Mouse (Mus musculus) c-Kit-positive CD71-positive TER-119-positive erythroid progenitor cells, embryonic 14.5 days (primary cell): ENCODE measurements around the gene Col18a1.

Experiments used
- DNase-seq: peaks from one replicate; pipeline ENCODE4 v3.0.0-alpha.2; 2013; ENCODE audit warnings: low spot score

Col18a1 gene

GRCm38 (mm10) chr10:77110010-77110409, 56.3 kb downstream of the Col18a1 start:
- no peak for DNase-seq

DNA sequence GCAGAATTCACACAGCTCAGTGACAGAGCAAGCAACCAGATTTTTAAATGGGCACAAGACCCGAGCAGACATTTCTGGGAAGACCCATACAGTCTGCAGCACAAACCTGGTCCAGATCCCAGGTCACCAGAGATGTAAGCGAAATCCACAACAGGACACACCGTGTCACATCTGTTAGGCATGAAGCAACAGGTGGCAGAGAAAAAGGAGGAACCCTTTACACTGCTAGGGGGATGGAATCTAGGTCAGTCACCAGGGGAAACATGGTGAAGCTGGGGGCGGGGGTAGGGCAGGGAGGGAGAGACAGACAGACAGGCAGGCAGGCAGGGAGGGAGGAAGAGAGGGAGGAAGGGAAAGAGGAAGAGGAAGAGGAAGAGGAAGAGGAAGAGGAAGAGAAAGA, 58.2 kb downstream of the Col18a1 start:
- no peak for DNase-seq

DNA sequence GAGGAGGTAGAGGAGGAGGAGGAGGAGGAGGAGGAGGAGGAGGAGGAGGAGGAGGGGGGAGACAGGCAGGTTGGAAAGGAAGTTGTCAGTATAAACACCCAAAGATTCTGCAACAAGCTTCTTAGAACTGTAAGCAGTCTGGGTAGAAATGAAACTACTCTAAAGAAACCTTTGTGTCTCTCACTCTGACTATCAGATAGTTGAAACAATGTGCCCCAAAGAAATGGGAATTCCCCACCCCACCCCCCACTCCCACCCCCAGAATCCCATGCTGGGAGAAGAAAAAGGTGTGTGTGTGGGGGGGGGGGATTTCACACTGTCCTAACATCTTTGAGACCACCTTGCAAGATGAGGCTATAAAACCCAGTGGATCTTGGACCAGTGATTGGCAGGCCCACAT, 62.0 kb downstream of the Col18a1 start:
- no peak for DNase-seq

DNA sequence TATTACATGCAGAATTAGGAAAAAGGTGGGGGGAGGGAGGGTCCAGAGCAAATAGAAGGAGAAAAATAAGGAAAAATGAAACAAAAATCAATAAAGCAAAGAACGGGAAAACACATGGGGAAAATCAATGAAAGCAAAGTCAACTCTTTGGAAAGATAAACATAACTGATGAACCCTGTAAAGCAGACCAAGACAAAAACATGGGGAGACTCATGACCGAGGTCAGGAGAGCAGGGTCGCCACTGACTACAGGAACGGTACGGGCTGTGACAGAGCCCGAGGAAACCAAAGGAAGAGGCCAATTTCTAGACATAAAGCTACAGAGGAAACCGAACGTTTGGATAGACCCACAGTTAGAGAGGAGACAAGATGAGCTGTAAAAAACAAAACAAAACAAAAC, 62.7 kb downstream of the Col18a1 start:
- no peak for DNase-seq

- DNase-seq: no peak
These were observed 66.6 kb downstream of the Col18a1 start for GRCm38 (mm10) chr10:77099777-77100176.

DNA sequence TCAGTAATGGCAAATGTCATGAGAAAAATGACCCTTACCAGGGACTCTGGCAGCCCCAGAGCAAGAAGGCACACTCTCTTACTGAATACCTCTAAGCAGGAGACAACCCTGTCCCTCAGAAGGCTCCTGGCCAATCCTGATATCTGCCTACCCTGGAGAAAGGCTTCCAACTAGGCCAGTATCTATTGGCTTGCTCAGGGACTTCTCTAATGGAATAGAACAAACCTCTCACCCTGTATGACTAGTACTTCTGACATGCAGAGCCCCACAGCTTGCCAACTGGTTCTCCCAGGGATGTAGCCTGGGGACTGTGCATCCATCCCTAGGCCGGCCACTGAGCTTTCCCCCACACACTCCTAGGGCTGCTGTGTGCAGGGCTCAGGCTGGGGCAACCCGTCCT, 67.7 kb downstream of the Col18a1 start:
- no peak for DNase-seq

GRCm38 (mm10) chr10:77097890-77098200, 68.5 kb downstream of the Col18a1 start:
- DNase-seq: no peak

- DNase-seq: no peak
These were observed 69.1 kb downstream of the Col18a1 start for GRCm38 (mm10) chr10:77097006-77097889.

GRCm38 (mm10) chr10:77095666-77096065, 70.7 kb downstream of the Col18a1 start:
- DNase-seq: no peak

GRCm38 (mm10) chr10:77093817-77094216, 72.5 kb downstream of the Col18a1 start:
- DNase-seq: no peak

GRCm38 (mm10) chr10:77091538-77092097, 74.7 kb downstream of the Col18a1 start:
- DNase-seq: no peak

DNA sequence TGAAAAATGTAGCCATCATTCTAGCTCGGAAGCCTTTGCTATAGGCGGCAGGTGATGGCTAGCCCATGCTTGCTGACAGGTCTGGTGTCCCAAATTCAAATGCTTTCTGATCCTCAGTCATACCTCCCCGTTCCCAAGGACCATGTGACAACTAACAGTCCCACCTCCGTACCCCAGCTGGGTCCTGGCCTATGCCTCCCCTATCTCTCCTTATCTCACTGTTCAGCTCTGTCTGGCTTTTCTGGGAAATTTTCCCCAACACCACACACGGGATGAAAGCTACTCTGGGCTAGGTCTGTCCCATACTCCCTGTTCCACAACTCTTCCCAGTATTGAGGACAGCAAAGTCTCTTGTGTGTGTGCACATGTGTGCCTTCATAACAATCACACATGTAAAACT, 76.3 kb downstream of the Col18a1 start:
- DNase-seq: no peak

- no peak for DNase-seq
These were observed 77.0 kb downstream of the Col18a1 start for GRCm38 (mm10) chr10:77089336-77089735.

DNA sequence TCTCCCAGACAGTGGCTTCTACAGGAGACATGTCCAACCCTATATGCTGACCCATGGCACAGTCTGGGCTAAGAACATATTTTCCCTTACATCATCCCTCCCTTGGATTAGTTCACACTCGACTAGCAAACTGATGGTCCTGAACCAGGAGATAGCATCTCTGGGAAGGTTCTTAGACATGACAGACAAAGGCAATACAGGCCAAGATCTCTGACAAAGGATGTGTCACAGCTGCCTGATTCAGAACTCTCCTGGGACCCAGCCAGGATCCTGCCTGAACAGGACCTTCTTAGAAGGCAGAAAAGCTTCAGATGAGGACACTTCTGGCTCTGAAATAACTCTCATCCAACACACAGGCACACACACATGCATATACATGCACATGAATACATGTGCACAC, 81.8 kb downstream of the Col18a1 start:
- DNase-seq: no peak

DNA sequence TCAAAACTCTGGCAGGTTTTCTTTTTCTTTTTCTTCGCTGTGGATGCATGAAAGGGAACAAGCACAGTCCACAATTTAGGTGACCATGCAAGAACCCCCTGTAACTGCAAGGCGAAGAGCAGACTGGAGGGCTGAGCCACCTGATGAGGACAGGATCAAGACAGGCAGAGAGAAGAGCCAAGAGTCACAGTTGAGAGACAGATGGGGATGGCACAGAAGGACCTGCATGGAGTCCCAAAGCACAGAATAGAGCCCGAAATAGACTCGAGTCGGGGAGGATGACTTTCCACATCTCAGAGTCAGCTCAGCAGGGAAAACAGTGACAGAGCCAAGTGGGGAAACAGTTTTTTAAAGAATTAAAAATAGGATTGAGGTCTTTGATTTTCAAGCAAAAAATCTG, 83.4 kb downstream of the Col18a1 start:
- no peak for DNase-seq

GRCm38 (mm10) chr10:77082453-77082852, 83.9 kb downstream of the Col18a1 start:
- peak; percentile 66 for DNase-seq

DNA sequence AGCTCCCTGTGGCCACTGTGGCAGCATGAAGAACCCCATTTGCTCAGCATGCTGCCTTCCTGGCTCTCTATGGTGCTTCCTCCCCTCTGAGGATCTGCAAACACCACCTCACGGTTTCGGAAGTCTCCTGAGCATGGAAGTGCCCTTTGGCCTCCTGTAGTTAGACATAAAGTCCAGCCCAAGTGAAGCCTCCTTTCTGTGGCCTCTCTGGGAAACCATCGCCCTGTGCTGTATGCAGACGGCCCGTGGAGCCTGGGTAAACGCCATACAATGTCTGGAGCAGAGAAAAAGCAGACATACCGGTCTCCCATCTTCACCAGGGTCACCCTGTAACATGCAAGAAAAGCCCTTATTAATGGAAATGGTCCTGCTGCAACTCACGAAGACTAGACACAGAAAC, 87.4 kb downstream of the Col18a1 start:
- no peak for DNase-seq

GRCm38 (mm10) chr10:77078456-77078855, 87.9 kb downstream of the Col18a1 start:
- DNase-seq: no peak

GRCm38 (mm10) chr10:77074276-77074974, 91.9 kb downstream of the Col18a1 start:
- DNase-seq: no peak

DNA sequence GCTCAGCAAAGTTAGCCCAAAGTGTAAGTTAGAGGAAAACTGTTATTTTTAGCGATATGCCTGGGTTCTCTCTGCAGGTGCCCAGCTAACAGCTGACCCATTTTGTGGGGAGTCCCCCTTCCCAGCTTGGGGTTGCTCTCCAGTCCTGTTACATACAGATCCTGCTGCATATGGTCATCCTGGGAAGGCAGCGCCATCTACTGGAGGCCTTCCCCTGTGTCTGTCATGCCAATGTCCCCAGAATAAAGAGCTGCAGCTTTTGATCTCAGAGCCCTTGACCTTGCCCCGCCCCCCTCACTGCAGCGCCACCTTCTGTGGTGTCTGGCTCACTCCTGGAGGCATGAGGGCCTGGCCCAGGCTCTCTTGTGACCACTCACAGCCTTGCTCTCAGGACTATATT, 96.3 kb downstream of the Col18a1 start:
- DNase-seq: peak; percentile 76

- DNase-seq: peak; percentile 51
These were observed 97.9 kb downstream of the Col18a1 start for GRCm38 (mm10) chr10:77068469-77068868.

GRCm38 (mm10) chr10:77064659-77065058, 101.7 kb downstream of the Col18a1 start:
- no peak for DNase-seq

DNA sequence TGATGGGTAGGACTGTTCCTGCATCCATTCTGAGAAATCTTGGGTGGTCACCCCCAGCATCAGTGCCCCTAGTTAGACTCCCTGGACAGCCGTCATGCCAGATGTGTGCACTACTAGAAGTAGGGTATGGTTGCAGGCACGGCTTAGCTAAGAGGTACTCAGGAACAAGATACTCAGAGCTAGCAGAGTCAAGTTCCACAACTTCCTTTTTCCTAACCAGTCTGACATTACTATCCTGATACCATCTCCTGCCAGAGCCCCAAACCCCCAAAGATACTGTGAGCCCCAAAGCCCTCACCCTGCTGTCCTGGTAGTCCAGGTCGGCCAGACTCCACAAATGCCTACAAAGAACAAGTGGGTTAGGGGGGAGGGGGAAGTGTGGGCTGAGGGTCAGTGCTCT, 102.1 kb downstream of the Col18a1 start:
- no peak for DNase-seq
